Mouse (Mus musculus): ENCODE results near the gene Melk. TPM values are rescaled to one million over a fixed set of nuclear protein-coding genes. Genes with fewer than 3 reads are reported as not detected.

Melk gene
- polyA plus RNA-seq (2015; fragmentation: Nextera tagmentation; extraction: Ambion mirVana): 45.2 and 50.2 TPM in 2 replicates

DNA sequence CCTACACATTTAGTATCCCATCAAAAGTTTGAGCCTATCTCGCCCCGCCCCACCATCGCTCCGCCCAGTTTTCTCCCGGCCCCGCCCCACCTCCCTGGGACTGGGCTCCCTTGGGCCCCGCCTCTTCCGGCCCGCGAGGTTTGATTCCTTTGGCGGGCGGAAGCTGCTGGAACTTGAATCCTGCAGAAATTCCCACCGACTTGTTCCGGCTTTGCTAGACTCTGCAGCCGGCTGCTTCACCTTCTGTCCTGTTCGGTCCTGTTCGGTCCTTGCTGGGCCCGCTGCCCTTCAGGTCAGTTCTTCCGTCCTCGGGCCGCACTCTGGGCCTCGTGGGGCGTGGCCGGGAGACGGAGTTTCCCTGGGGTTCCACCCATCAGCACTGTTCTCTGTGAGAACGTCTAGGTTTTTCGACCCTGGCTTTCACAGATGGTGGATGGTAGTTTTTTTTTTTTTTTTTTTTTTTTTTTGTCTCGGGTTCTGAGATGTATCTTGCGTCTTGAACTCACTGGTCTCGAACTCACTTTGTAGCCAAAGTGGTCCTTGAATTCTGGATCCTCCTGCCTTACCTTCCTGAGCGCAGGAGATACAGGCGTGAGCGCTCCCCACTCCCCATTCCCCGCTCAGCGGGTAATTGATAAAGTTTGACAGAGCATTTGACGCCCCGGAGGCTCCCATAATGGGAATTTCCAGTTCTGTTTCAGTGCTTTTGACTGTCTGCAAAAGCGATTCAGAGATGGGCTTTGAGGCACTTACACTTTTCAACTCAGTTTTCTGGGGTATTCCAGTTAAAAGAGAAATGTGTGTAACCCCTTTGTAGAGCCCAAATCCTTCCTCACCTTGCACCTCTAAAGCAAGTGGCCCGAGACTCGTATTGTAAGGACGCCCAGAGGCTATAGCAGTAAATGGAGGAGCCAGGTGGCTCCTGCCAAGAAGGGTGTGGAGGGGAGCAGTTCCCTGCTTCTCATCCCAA lies at the start of gene Melk:
Melk (plus strand) TSS at position 96 of the 970 bp plus-strand sequence.
- Histone ChIP-seq H3K4me3 (peak within 1 kb of the TSS; percentile 62), H3K9me3 (replicated peaks) (no peaks in the 10 kb centered on the region), H3K9ac (peak within 1 kb of the TSS; percentile 68), H3K27ac (peak within 1 kb of the TSS; percentile 4; the same call in 1 of the 2 replicates), H3K27me3 (no peaks in the 10 kb centered on the region), H3K36me3 (ENCODE audit: poor library complexity, severe bottlenecking) (no peaks in the 10 kb centered on the region; the same call in 1 of the 2 replicates), H3K4me1 (peaks cover 22% of the 10 kb centered on the region), H3K4me2 (peak within 1 kb of the TSS; percentile 72)
- under 1% methylated on average over 41 of the region's 41 CpGs for WGBS
- ATAC-seq: peak; percentile 88

DNA sequence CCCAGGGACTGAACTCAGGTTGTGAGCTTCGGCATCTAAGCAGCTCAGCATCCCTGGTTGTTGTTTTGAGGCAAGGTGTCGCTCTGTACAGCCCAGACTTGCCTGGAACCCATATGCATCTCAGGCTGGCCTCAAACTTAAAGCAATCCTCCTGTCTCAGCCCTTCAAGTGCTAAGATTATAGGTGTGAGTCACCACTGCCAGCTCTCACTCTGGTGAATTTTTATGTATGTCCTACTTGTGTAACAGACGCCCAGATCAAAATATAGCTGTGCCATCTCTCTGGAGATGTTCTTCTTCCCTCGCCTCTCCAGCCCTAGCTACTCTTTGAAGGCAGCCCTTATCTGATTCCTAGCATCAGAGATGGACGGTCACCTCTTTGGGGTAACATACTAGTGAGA lies 49.2 kb upstream of the Melk start:
- Histone ChIP-seq H3K27ac (no peak overlapping the region), H3K4me3 (no peak overlapping the region), H3K4me1 (peaks cover 45% of the 10 kb centered on the region), H3K4me2 (no peak overlapping the region), H3K36me3 (ENCODE audit: poor library complexity, severe bottlenecking) (no peaks in the 10 kb centered on the region), H3K9me3 (replicated peaks) (no peaks in the 10 kb centered on the region), H3K9ac (no peak overlapping the region), H3K27me3 (no peaks in the 10 kb centered on the region)
- WGBS: 85% methylated on average over 5 of the region's 5 CpGs
- no peak for ATAC-seq

DNA sequence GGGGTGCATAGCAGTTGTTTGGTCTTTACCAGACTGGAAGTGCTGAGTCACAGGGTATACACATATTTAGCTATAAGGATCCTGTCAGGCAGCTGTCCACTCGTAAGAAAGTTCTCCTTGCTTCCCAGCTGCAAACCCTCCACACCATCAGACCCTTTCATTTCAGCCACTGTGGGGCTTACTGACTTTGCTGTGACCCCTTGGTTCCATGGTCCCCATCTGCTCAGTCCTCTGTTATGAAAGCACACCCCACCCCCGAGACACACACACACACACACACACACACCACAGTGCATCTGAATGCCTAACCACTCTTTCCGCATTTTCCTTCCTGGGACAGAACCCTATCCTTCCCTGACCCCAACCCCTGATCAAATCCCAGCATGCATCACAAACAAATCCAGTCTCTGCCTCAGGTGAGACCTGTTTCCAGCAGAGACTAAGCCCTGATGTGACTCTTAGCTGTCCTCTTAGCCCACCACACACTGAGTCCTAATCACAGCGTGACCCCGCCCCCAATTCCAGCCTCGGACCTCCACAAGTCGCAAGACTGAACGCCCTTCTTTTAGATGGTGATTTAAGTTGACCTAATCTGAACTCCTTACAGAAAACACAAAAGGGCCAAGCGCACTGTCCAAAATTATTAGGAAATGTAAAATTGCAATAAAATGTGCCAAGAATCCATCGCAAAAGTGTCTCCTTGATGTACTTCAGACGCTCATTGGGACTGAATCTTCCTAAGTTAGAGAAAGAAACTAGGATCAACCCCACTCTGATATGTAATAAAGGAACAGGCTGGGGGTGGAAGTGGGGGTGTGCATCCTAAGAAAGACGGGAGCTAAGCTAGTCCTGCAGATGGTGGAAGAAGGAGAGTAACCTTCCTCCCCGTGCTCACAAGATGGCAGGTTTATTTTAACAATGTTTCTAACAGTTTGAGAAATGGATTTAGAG lies 48.4 kb upstream of the Melk start:
- Histone ChIP-seq H3K36me3 (ENCODE audit: poor library complexity, severe bottlenecking) (no peaks in the 10 kb centered on the region), H3K4me2 (no peak overlapping the region), H3K4me3 (no peak overlapping the region), H3K9me3 (replicated peaks) (no peaks in the 10 kb centered on the region), H3K27me3 (no peaks in the 10 kb centered on the region), H3K4me1 (peaks cover 41% of the 10 kb centered on the region), H3K27ac (no peak overlapping the region), H3K9ac (no peak overlapping the region)
- no peak for ATAC-seq
- whole genome bisulfite sequencing: 12% methylated on average over 13 of the region's 13 CpGs

DNA sequence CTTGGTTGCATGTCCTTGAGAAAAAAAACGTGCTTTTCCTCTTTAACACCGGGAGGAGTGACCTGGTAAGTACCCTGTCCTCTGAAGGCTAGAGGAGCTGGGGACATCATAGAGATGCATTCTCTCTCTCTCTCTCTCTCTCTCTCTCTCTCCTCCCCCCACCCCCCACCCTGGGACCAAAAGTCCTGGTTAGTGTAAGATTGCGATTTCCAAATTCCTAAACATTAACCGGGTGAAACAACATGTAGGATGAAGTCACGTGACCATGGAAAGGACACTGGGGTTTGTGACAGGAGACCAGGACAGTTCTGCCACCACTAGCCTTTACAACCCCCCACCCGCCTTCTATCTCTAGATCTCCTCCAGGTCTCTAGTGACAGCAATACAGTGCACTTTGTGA lies 47.5 kb upstream of the Melk start:
- H3K27ac ChIP-seq: no peak overlapping the region
- no peak for ATAC-seq
- H3K4me3 ChIP-seq: no peak overlapping the region
- peaks cover 31% of the 10 kb centered on the region for H3K4me1 ChIP-seq
- H3K27me3 ChIP-seq: no peaks in the 10 kb centered on the region
- no peaks in the 10 kb centered on the region for H3K9me3 ChIP-seq (replicated peaks)
- no peaks in the 10 kb centered on the region for H3K36me3 ChIP-seq (ENCODE audit: poor library complexity, severe bottlenecking)
- H3K9ac ChIP-seq: no peak overlapping the region
- 13% methylated on average over 6 of the region's 6 CpGs for WGBS
- H3K4me2 ChIP-seq: no peak overlapping the region

DNA sequence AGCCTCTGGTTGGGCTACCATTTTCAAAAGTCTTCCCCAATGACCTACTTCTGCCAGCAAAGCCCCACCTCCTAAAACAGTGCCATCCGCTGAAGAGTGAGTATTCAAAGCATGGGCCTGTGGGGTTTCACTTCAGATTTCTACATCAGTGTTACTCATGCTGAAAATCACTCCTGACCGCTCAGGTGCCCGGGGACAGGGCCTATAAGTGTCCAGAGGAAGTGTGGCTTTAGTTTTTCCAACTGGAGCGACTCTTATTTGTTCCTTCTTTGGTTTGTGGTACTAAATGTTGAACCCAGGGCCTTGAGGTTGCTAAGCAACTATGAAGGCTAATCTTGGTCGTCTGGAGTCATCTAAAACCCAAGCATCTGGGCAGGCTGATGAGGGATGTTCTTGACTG lies 46.1 kb upstream of the Melk start:
- WGBS: 81% methylated on average over 5 of the region's 5 CpGs
- Histone ChIP-seq H3K4me1 (peaks cover 21% of the 10 kb centered on the region), H3K4me3 (no peak overlapping the region), H3K4me2 (no peak overlapping the region), H3K27me3 (no peaks in the 10 kb centered on the region), H3K27ac (no peak overlapping the region), H3K9me3 (replicated peaks) (no peaks in the 10 kb centered on the region), H3K9ac (no peak overlapping the region), H3K36me3 (ENCODE audit: poor library complexity, severe bottlenecking) (no peaks in the 10 kb centered on the region)
- ATAC-seq: no peak

DNA sequence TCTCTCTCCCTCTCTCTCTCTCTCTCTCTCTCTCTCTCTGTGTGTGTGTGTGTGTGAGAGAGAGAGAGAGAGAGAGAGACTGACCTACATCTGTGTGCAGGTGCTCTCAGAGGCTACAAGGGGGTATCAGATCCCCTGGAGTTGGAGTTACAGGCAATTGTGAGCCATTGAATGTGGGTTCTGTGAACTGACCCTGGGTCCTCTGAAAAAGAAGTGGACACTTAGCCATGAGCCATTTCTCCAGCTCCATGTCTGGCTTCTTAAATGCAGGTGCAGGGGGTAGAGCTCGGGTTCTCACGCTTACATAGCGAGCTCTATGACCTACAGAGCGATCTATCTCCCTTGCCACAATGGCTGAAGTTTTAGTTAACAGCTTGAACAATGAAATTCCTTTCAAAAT lies 41.5 kb upstream of the Melk start:
- Histone ChIP-seq H3K27ac (no peak overlapping the region), H3K9ac (no peak overlapping the region), H3K9me3 (replicated peaks) (no peaks in the 10 kb centered on the region), H3K36me3 (ENCODE audit: poor library complexity, severe bottlenecking) (no peaks in the 10 kb centered on the region), H3K4me2 (no peak overlapping the region), H3K4me1 (no peaks in the 10 kb centered on the region), H3K27me3 (no peaks in the 10 kb centered on the region), H3K4me3 (no peak overlapping the region)
- WGBS: 82% methylated on average over 4 of the region's 4 CpGs
- ATAC-seq: no peak

DNA sequence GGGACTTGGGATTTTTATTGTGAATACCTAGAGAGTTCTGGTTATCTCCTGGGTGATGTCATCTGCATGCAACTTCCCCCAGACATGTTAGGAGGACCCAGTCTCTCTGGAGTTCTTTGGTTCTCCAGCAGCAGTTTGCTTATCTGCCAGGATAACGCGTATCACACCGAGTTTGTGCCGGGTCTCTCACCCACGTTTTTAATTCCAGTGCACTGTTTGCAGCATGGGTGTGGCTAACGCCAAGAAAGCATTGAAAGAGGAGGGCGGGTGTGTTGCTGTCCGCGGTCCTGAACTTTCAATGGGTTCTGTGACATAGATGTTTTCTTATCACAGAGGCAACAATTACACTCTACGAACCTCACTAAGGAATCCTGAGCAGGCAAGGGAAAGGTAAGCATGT lies 40.4 kb upstream of the Melk start:
- Histone ChIP-seq H3K4me2 (no peak overlapping the region), H3K36me3 (ENCODE audit: poor library complexity, severe bottlenecking) (no peaks in the 10 kb centered on the region), H3K27me3 (no peaks in the 10 kb centered on the region), H3K27ac (no peak overlapping the region), H3K9ac (no peak overlapping the region), H3K9me3 (replicated peaks) (no peaks in the 10 kb centered on the region), H3K4me1 (no peaks in the 10 kb centered on the region), H3K4me3 (no peak overlapping the region)
- 4% methylated on average over 10 of the region's 10 CpGs for WGBS
- no peak for ATAC-seq

DNA sequence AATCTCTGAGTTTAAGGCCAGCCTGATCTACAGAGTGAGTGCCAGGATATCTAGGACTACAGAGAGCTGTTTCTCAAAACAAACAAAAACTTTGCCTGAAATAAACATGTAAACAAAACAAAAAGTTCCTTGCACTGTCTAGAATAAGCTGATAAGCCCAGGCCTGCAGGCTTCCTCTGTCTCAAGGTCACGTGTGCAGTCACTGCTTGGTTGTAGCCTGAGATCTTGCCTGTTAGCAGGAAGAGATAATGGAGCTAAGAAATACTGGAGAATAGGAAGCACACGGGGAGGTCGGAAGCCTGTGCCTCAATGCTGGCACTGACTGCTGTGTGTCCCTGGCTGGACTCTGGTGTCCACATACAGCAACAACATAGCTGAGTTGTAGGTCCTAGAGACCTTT lies 35.2 kb upstream of the Melk start:
- 89% methylated on average over 3 of the region's 3 CpGs for WGBS
- no peak overlapping the region for H3K4me3 ChIP-seq

DNA sequence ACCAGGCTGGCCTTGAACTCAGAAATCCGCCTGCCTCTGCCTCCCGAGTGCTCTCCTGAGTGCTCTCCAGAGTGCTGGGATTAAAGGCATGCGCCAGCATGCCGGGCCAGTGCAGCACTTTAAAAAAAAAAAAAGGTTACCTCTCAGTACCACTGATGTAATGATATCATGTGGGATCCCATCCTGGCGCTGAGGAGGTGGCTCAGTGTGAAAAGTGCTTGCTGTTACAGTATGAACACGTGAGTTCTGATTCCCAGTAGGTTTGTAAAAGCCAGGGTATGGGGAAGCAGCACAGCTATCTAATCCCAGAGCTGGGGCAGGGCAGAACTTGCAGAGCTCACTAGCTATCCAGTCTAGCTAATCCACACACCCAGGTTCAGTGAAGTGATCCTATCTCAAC lies 33.2 kb upstream of the Melk start:
- Histone ChIP-seq H3K4me3 (no peak overlapping the region), H3K27me3 (no peaks in the 10 kb centered on the region), H3K27ac (no peak overlapping the region), H3K9ac (no peak overlapping the region), H3K4me2 (no peak overlapping the region), H3K36me3 (ENCODE audit: poor library complexity, severe bottlenecking) (no peaks in the 10 kb centered on the region), H3K9me3 (replicated peaks) (no peaks in the 10 kb centered on the region), H3K4me1 (no peaks in the 10 kb centered on the region)
- WGBS: 87% methylated on average over 6 of the region's 6 CpGs
- ATAC-seq: no peak

More for the DNA sequence above, 35.2 kb upstream of the Melk start:
- no peaks in the 10 kb centered on the region for H3K36me3 ChIP-seq (ENCODE audit: poor library complexity, severe bottlenecking)
- no peaks in the 10 kb centered on the region for H3K4me1 ChIP-seq
- H3K4me2 ChIP-seq: no peak overlapping the region
- H3K9me3 ChIP-seq (replicated peaks): no peaks in the 10 kb centered on the region
- H3K9ac ChIP-seq: no peak overlapping the region
- H3K27me3 ChIP-seq: no peaks in the 10 kb centered on the region
- H3K27ac ChIP-seq: no peak overlapping the region
- ATAC-seq: no peak

DNA sequence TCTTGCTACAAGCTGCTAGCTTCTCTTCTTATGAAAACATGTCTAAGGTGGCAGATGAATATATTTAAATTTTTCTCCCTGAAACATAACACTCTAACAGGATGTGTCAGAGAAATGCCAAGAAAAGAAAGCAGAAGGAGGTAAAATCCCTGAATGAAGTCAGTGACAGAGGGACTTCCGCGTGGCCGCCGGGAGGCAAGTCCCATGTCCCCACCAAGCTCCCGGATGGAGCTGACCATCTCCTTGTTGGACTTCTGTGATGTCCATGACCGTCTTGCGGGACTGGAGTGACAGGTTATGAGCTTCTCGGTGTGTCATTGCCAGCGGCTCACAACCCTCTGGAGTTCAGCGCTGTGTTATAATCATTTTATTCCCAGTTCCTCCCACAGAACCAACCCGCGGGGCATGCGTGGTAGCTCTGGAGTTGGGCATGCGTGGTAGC lies 31.3 kb upstream of the Melk start:
- no peaks in the 10 kb centered on the region for H3K27me3 ChIP-seq
- WGBS: 93% methylated on average over 14 of the region's 14 CpGs
- H3K9ac ChIP-seq: no peak overlapping the region
- no peaks in the 10 kb centered on the region for H3K36me3 ChIP-seq (ENCODE audit: poor library complexity, severe bottlenecking)
- H3K4me2 ChIP-seq: no peak overlapping the region
- ATAC-seq: no peak
- no peak overlapping the region for H3K4me3 ChIP-seq
- no peak overlapping the region for H3K27ac ChIP-seq
- H3K9me3 ChIP-seq (replicated peaks): no peaks in the 10 kb centered on the region
- H3K4me1 ChIP-seq: no peaks in the 10 kb centered on the region

DNA sequence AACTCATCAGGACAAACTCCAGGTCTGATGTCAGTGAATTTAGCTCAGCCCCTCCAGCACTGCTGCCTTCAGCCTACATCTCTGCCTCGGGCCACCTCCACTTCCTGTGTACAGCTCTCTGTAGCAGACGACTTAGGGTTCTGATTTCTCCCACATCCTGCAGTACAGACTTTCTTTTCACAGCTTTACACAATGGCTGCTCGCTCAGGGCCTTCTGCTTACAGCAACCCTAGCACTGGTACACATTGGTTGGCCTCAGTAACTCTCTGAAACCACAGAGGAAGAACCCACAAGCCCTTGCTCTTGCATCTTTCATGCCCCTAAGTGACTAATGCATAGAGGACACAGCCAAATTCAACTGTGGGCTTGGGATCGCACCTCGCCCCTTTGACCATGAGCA lies 29.5 kb upstream of the Melk start:
- Histone ChIP-seq H3K9ac (no peak overlapping the region), H3K4me2 (no peak overlapping the region), H3K27me3 (no peaks in the 10 kb centered on the region), H3K4me1 (no peaks in the 10 kb centered on the region), H3K4me3 (no peak overlapping the region), H3K9me3 (replicated peaks) (no peaks in the 10 kb centered on the region), H3K27ac (no peak overlapping the region), H3K36me3 (ENCODE audit: poor library complexity, severe bottlenecking) (no peaks in the 10 kb centered on the region)
- no peak for ATAC-seq
- 77% methylated on average over 5 of the region's 5 CpGs for WGBS

Data from forebrain, embryonic 13.5 days (tissue).